Mouse (Mus musculus) C2C12 (cell line): ENCODE results near the gene Uri1. TPM values are rescaled to one million over a fixed set of nuclear protein-coding genes. Genes with fewer than 3 reads are reported as not detected.

Experiments used
- H3K27me3 ChIP-seq: one replicate; pipeline ENCODE4 v1.6.1; 2011; ENCODE audit not compliant: control insufficient read depth, insufficient read depth, insufficient read length
- H3K36me3 ChIP-seq: one replicate; pipeline ENCODE4 v1.6.1; 2011; ENCODE audit not compliant: control insufficient read depth, insufficient read depth
- H3K4me3 ChIP-seq: one replicate; pipeline ENCODE4 v1.5.1; 2011; ENCODE audit warnings: mild to moderate bottlenecking, control low read depth; ENCODE audit not compliant: poor library complexity, insufficient read depth, severe bottlenecking
- H3K79me2 ChIP-seq: one replicate; pipeline ENCODE4 v1.6.1; 2011; ENCODE audit not compliant: control insufficient read depth, insufficient read depth
- H3K79me3 ChIP-seq: one replicate; pipeline ENCODE4 v1.6.1; 2011; ENCODE audit warnings: low read depth, control low read depth
- H3ac ChIP-seq: one replicate; pipeline ENCODE3; 2011; ENCODE audit warnings: low read depth; ENCODE audit not compliant: control insufficient read depth, insufficient read length
- CEBPB ChIP-seq: IDR thresholded peaks from one replicate; pipeline ENCODE4 v1.6.1; 2011; ENCODE audit warnings: low read depth, mild to moderate bottlenecking, control low read depth, moderate library complexity
- CTCF ChIP-seq: IDR thresholded peaks from one replicate; pipeline ENCODE4 v1.5.1; 2011; ENCODE audit not compliant: control insufficient read depth, insufficient read depth, insufficient read length
- FOSL1 ChIP-seq: IDR thresholded peaks from one replicate; pipeline ENCODE4 v1.8.0; 2011; ENCODE audit warnings: mild to moderate bottlenecking, low read length; ENCODE audit not compliant: poor library complexity, insufficient read depth, severe bottlenecking
- MAX ChIP-seq: IDR thresholded peaks from one replicate; pipeline ENCODE4 v1.6.1; 2011; ENCODE audit warnings: mild to moderate bottlenecking, control low read depth
- MYOD1 ChIP-seq: IDR thresholded peaks from one replicate; pipeline ENCODE4 v1.6.1; 2011; ENCODE audit warnings: low read depth; ENCODE audit not compliant: control insufficient read depth, insufficient read length
- MYOG ChIP-seq: IDR thresholded peaks from one replicate; pipeline ENCODE4 v1.6.1; 2011; ENCODE audit not compliant: control insufficient read depth, insufficient read length; ENCODE audit errors: extremely low read depth
- USF1 ChIP-seq: IDR thresholded peaks from one replicate; pipeline ENCODE4 v1.6.1; 2011; ENCODE audit warnings: low read depth, mild to moderate bottlenecking, control low read depth, moderate library complexity
- polyA plus RNA-seq: library from polyadenylated mRNA; unstranded; fragments of >200 nt; fragmentation: generic; extraction: Trizol; gene quantifications from one replicate; pipeline ENCODE4 v1.2.1, GENCODE M21; 2012; ENCODE audit warnings: missing spikeins

The Uri1 gene
- polyA plus RNA-seq, 1 experiment, result 12.6 TPM

DNA sequence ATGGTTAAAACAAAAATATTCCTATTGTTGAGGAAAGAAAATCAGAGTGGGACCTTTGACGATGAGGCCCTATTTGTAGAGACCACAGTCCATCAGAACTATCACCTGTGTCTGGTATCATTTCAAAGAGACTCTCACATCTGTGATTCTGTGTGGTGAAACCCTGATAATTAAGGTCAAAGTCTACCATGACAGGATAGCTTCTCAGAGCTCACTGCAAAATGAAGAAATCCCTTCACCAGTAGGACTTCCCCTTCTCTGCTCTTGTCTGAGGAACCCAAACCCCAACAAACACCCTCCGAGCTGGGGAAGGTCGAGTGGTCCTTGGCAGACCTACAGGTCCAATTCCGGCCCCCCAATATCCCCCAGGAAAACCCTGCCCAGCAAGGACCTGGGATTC lies 1.5 kb upstream of the Uri1 start:
- H3ac ChIP-seq, result no peak overlapping the region
- H3K79me3 ChIP-seq, result no peaks in the 10 kb centered on the region
- no peaks in the 10 kb centered on the region for H3K79me2 ChIP-seq
- no peaks in the 10 kb centered on the region for H3K36me3 ChIP-seq
- no peak for TF ChIP-seq MYOG
- no peak for TF ChIP-seq MAX
- TF ChIP-seq CTCF, result no peak
- no peak for TF ChIP-seq USF1
- TF ChIP-seq CEBPB, result no peak
- TF ChIP-seq MYOD1, result no peak
- TF ChIP-seq FOSL1, result no peak
- H3K27me3 ChIP-seq, result peaks cover 11% of the 10 kb centered on the region
- H3K4me3 ChIP-seq, result no peak overlapping the region

GRCm38 (mm10) chr7:38019770-38020169 lies 3.6 kb downstream of the Uri1 start:
- H3ac ChIP-seq, result no peak overlapping the region
- peaks cover 22% of the 10 kb centered on the region for H3K79me2 ChIP-seq
- peaks cover 11% of the 10 kb centered on the region for H3K27me3 ChIP-seq
- peaks cover 15% of the 10 kb centered on the region for H3K79me3 ChIP-seq
- H3K4me3 ChIP-seq, result no peak overlapping the region
- no peaks in the 10 kb centered on the region for H3K36me3 ChIP-seq
- TF ChIP-seq USF1 (no peak), FOSL1 (no peak), CEBPB (no peak), MAX (no peak), CTCF (no peak), MYOG (no peak), MYOD1 (no peak)

GRCm38 (mm10) chr7:38019369-38019749 lies 4.0 kb downstream of the Uri1 start:
- Histone ChIP-seq H3K4me3 (peak overlapping the region; percentile 41), H3K36me3 (no peaks in the 10 kb centered on the region), H3ac (peak overlapping the region; percentile 66), H3K79me2 (peaks cover 24% of the 10 kb centered on the region), H3K79me3 (peaks cover 15% of the 10 kb centered on the region), H3K27me3 (peaks cover 11% of the 10 kb centered on the region)
- no peak for TF ChIP-seq MYOG
- TF ChIP-seq MYOD1, result no peak
- no peak for TF ChIP-seq USF1
- no peak for TF ChIP-seq CTCF
- no peak for TF ChIP-seq MAX
- TF ChIP-seq FOSL1, result no peak
- no peak for TF ChIP-seq CEBPB

DNA sequence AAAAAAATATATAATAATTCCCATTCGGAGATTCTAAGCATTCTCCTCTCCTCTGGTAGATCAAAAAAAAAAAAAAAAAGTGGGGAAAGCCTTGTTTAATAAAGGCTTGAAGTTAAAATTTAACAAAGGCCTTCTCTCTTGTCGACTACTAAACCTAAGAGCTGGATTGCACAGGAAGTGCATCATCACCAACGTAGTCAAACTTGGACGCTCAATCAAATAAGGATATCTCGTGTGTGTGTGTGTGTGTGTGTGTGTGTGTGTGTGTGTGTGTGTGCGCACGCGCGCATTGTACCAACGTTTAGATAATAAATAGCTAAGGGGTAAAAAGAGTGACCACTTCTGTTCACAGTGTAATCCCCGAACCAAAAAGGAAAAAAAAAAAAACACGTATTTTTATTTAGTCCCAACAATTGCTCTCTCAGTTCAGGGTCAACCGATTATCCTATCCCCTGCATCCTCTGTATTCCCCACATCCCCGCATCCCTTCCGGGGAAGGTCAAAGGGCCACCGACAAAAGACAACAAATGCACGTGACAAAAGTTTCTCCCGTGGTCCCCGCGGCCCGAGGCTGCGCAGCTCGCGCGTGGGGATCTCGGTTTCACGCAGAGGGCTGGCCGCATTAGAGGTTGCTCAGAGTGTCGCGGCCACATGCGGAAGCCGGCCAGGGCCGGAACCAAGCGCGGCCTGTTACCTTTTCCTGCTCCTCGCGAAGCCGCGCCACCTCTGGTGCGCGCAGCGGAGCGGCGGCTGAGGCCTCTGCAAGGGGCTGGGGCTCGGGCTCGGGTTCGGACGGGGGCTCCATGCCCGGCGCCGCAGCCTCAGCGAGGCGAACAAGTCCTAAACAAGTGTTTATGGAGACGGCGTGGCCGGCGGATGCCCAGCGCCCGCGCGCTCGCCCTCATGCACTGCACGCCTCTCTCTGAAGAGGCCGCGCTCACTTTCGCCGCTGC lies 4.7 kb downstream of the Uri1 start:
- Histone ChIP-seq H3K27me3 (peaks cover 9% of the 10 kb centered on the region), H3ac (peak overlapping the region; percentile 66), H3K79me3 (peaks cover 20% of the 10 kb centered on the region), H3K4me3 (peak overlapping the region; percentile 41), H3K79me2 (peaks cover 31% of the 10 kb centered on the region), H3K36me3 (no peaks in the 10 kb centered on the region)
- TF ChIP-seq FOSL1 (no peak), MYOG (no peak), USF1 (no peak), MYOD1 (no peak), MAX (peak; percentile 22), CEBPB (no peak)

- Histone ChIP-seq H3K79me2 (peaks cover 53% of the 10 kb centered on the region), H3K36me3 (no peaks in the 10 kb centered on the region), H3K4me3 (no peak overlapping the region), H3K79me3 (peaks cover 35% of the 10 kb centered on the region), H3ac (no peak overlapping the region), H3K27me3 (no peaks in the 10 kb centered on the region)
- TF ChIP-seq USF1 (no peak), CTCF (no peak), MYOG (no peak), MYOD1 (no peak), CEBPB (no peak), MAX (no peak), FOSL1 (no peak)
Observed at GRCm38 (mm10) chr7:38015356-38015755, 8.0 kb downstream of the Uri1 start.

- no peaks in the 10 kb centered on the region for H3K27me3 ChIP-seq
- no peak overlapping the region for H3ac ChIP-seq
- H3K4me3 ChIP-seq, result no peak overlapping the region
- no peaks in the 10 kb centered on the region for H3K36me3 ChIP-seq
- TF ChIP-seq USF1, result no peak
- no peak for TF ChIP-seq MYOG
- no peak for TF ChIP-seq MAX
- no peak for TF ChIP-seq MYOD1
- no peak for TF ChIP-seq FOSL1
- no peak for TF ChIP-seq CEBPB
- H3K79me3 ChIP-seq, result peaks cover 40% of the 10 kb centered on the region
- H3K79me2 ChIP-seq, result peaks cover 59% of the 10 kb centered on the region
Observed at GRCm38 (mm10) chr7:38013946-38014345, 9.4 kb downstream of the Uri1 start.
